Mouse (Mus musculus): ENCODE results near the gene Chrne. TPM values are rescaled to one million over a fixed set of nuclear protein-coding genes. Genes with fewer than 3 reads are reported as not detected.

Chrne gene
- total RNA-seq (2014; rRNA removed) (0.92 TPM in 1 of 2 replicates, not detected in the other), polyA plus RNA-seq (2015; fragmentation: Nextera tagmentation; extraction: Ambion mirVana) (0.58 and 1.0 TPM in 2 replicates)

DNA sequence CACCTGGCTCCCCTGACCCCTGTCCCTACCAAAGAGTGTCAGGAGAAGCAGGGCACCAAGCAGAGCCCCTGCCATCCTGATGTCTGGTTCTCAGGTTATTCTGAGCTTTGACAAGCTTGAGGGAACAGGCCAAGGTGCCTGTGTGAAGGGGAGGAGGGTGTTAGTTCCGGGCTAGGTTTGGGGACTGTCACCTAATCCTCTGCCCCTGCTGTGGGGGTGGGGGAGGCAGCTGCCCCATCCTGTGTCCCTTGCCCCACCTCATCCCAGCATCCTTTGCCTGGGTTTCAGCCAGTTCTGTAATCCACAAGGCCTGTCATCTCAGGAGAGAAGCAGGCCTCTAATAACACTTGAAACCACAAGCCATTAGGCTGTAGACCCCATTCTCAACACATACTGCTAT lies at the start of gene Chrne:
Gene Chrne, minus strand, starts transcription at position 116 of the 400 bp plus-strand sequence.
- Histone ChIP-seq H3K36me3 (ENCODE audit: insufficient read depth) (0 out of 2 replicates have a peak, but pooled peaks cover 4% of the 10 kb centered on the region), H3K4me3 (ENCODE audit: low read depth, low read length) (no peak within 1 kb of the TSS), H3K9ac (no peak within 1 kb of the TSS), H3K4me1 (ENCODE audit: insufficient read depth) (no peaks in the 10 kb centered on the region), H3K27ac (ENCODE audit: low read depth, low read length) (no peak within 1 kb of the TSS), H3K27me3 (ENCODE audit: insufficient read depth, low read length) (no peaks in the 10 kb centered on the region), H3K4me2 (ENCODE audit: low read depth) (no peak within 1 kb of the TSS), H3K9me3 (ENCODE audit: low read length) (no peaks in the 10 kb centered on the region)
- no peak for TF ChIP-seq CTCF (IDR thresholded peaks at IDR 0.05; ENCODE audit: low read depth)
- DNase-seq (no peak), ATAC-seq (no peak)
- WGBS, result 20% methylated on average over 1 of the region's 1 CpGs

DNA sequence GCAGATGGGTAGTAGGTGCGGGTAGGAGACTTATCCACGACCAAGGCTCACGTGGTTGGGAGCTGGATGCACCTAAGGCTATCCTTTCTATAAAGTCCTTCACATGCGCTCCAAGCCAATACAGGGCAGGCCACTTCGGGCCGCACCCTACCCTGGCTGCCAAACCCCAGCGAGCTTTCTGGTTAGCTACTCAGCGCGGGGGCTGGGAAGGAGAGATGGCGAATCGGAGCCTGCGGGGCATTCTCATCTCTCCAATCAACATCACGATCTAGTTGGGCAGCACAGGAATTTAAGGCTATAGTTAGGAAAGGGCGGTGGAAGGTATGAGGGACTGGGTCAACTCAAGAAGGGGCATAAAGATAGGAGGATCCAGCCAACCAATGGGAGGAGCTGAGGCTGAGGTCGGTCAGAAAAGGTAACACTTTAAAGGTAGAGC lies 49.3 kb upstream of the Chrne start:
- no peak for TF ChIP-seq CTCF (IDR thresholded peaks at IDR 0.05; ENCODE audit: low read depth)
- H3K9me3 ChIP-seq (ENCODE audit: low read length), result no peaks in the 10 kb centered on the region
- H3K9ac ChIP-seq, result peak overlapping the region; percentile 50
- peak overlapping the region; percentile 70 for H3K4me3 ChIP-seq (ENCODE audit: low read depth, low read length)
- WGBS, result under 1% methylated on average over 15 of the region's 15 CpGs
- H3K27me3 ChIP-seq (ENCODE audit: insufficient read depth, low read length), result no peaks in the 10 kb centered on the region
- DNase-seq (no peak), ATAC-seq (no peak)
- peak overlapping the region; percentile 78 for H3K27ac ChIP-seq (ENCODE audit: low read depth, low read length)
- peaks cover 9% of the 10 kb centered on the region; the same call in 1 of the 2 replicates for H3K4me1 ChIP-seq (ENCODE audit: insufficient read depth)
- H3K4me2 ChIP-seq (ENCODE audit: low read depth), result peak overlapping the region; percentile 90
- peaks cover 28% of the 10 kb centered on the region for H3K36me3 ChIP-seq (ENCODE audit: insufficient read depth)

DNA sequence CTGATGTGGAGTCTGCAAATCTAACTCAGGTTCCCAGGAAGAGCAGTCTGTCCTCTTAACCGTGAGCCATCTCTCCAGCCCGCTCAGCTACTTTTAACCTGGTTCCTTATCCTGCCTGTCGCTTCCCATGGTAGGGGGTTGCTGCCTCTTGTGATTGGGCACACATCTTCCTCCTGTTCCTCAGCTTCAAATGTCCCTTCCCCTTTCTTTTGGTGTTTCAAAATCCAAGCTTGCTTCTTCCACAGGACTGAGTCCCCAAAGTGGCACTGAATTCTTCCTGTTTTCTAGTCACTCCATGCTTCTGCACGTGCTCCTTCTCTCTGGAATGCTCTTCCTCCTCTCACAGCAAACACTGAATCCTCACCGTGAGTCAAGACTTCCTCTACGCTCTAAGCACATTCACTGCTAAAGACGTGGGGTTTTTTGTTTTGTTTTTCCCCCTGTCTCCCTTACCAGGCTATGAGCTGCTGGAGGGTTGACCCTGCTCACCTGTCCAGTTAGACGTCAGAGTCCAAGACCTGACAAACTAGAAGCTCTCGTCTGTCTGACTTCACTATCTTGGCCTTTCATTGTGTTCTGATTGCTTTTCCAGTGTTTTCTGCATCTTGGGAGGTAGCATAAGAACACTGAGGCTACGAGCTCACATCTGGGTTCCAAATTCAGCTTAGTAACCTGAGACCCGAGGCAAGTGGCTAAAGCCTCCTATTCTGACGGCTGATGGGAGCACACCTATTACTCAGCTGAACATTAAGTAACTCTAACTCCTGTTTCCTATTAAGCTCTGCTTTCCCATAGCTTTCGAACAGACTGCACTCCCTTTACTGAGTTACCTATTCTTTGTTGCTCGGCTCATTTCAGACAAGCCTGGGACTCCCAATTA lies 48.5 kb upstream of the Chrne start:
- H3K9ac ChIP-seq, result peak overlapping the region; percentile 50; the same call in 1 of the 2 replicates
- no peak for ATAC-seq
- peak overlapping the region; percentile 70 for H3K4me3 ChIP-seq (ENCODE audit: low read depth, low read length)
- peak overlapping the region; percentile 78; the same call in 1 of the 2 replicates for H3K27ac ChIP-seq (ENCODE audit: low read depth, low read length)
- H3K9me3 ChIP-seq (ENCODE audit: low read length), result no peaks in the 10 kb centered on the region
- peaks cover 36% of the 10 kb centered on the region for H3K36me3 ChIP-seq (ENCODE audit: insufficient read depth)
- no peak for DNase-seq
- no peak for TF ChIP-seq CTCF (IDR thresholded peaks at IDR 0.05; ENCODE audit: low read depth)
- no peaks in the 10 kb centered on the region for H3K27me3 ChIP-seq (ENCODE audit: insufficient read depth, low read length)
- H3K4me1 ChIP-seq (ENCODE audit: insufficient read depth), result peaks cover 9% of the 10 kb centered on the region; the same call in 1 of the 2 replicates
- peak overlapping the region; percentile 90 for H3K4me2 ChIP-seq (ENCODE audit: low read depth)
- WGBS, result 71% methylated on average over 14 of the region's 14 CpGs

DNA sequence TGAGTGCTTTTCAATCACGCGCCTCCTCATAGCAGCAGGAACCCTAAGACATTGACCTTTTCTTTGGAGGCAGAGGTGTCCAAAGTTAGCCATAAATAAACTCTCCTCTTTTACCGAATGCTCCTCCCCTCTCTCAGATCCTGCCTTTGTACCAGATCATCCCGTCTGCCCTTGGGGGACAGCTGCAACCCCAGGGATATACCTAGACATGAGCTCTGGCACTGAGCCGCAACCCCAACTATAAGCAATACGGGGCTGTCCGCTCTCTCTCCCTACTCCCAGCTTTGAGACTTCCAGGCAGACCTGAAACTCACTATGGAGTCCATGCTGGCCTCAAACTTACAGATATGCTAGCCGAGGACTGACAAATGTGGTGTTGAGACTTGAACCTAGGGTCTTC lies 47.7 kb upstream of the Chrne start:
- H3K9ac ChIP-seq, result no peak overlapping the region
- 97% methylated on average over 8 of the region's 8 CpGs for WGBS
- H3K27ac ChIP-seq (ENCODE audit: low read depth, low read length), result no peak overlapping the region
- H3K36me3 ChIP-seq (ENCODE audit: insufficient read depth), result peaks cover 39% of the 10 kb centered on the region
- no peak for TF ChIP-seq CTCF (IDR thresholded peaks at IDR 0.05; ENCODE audit: low read depth)
- H3K4me3 ChIP-seq (ENCODE audit: low read depth, low read length), result no peak overlapping the region
- ATAC-seq (no peak), DNase-seq (no peak)
- no peak overlapping the region for H3K4me2 ChIP-seq (ENCODE audit: low read depth)
- peaks cover 9% of the 10 kb centered on the region; the same call in 1 of the 2 replicates for H3K4me1 ChIP-seq (ENCODE audit: insufficient read depth)
- H3K27me3 ChIP-seq (ENCODE audit: insufficient read depth, low read length), result no peaks in the 10 kb centered on the region
- H3K9me3 ChIP-seq (ENCODE audit: low read length), result no peaks in the 10 kb centered on the region

DNA sequence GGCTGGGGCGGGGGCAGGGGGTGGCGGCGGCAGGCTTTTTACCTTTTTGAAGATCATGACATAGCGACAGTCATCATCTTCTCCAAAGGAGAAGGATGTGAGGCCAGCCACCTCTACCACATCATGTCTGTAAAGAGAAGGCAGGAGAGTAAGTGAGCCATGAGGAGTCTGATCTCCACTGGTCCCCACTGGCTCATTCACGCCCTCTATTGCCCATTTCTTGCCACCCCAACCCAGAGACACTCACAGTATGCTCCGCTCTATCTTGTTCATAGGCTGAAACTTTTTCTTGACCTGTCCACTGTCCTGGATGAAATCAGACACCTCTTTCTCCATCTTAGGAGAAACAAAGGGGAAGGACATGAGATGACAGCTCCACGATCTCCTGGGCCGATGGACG lies 45.7 kb upstream of the Chrne start:
- ATAC-seq (no peak), DNase-seq (no peak)
- no peak overlapping the region for H3K4me3 ChIP-seq (ENCODE audit: low read depth, low read length)
- H3K27me3 ChIP-seq (ENCODE audit: insufficient read depth, low read length), result no peaks in the 10 kb centered on the region
- 93% methylated on average over 9 of the region's 9 CpGs for WGBS
- no peak overlapping the region for H3K4me2 ChIP-seq (ENCODE audit: low read depth)
- H3K4me1 ChIP-seq (ENCODE audit: insufficient read depth), result no peaks in the 10 kb centered on the region
- no peak overlapping the region for H3K9ac ChIP-seq
- H3K36me3 ChIP-seq (ENCODE audit: insufficient read depth), result peaks cover 33% of the 10 kb centered on the region
- no peak overlapping the region for H3K27ac ChIP-seq (ENCODE audit: low read depth, low read length)
- H3K9me3 ChIP-seq (ENCODE audit: low read length), result no peaks in the 10 kb centered on the region
- TF ChIP-seq CTCF (IDR thresholded peaks at IDR 0.05; ENCODE audit: low read depth), result no peak

DNA sequence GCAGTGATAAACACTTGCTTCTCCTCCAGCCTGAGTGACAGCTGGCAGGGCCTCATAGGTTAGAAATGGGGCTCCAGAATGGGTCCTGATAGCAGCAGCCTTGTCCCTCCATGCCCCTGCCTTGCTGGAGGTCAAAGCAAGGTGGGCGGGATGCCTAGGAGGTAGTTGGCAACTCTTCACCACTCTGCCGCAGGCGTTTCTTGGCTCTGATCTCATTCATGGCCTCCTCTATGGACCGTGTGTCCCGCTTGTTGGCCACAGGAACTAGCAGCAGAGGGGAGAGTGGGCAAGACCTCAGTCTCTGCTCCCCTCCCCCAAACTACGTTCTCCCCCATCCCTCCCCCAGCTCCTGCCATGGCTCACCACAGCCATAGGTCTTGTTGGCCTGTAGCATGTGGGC lies 44.9 kb upstream of the Chrne start:
- no peak for ATAC-seq
- WGBS, result 93% methylated on average over 6 of the region's 6 CpGs
- Histone ChIP-seq H3K27ac (ENCODE audit: low read depth, low read length) (no peak overlapping the region), H3K4me3 (ENCODE audit: low read depth, low read length) (no peak overlapping the region), H3K36me3 (ENCODE audit: insufficient read depth) (peaks cover 33% of the 10 kb centered on the region), H3K27me3 (ENCODE audit: insufficient read depth, low read length) (no peaks in the 10 kb centered on the region), H3K9ac (no peak overlapping the region), H3K9me3 (ENCODE audit: low read length) (no peaks in the 10 kb centered on the region), H3K4me2 (ENCODE audit: low read depth) (no peak overlapping the region), H3K4me1 (ENCODE audit: insufficient read depth) (no peaks in the 10 kb centered on the region)
- TF ChIP-seq CTCF (IDR thresholded peaks at IDR 0.05; ENCODE audit: low read depth), result no peak
- no peak for DNase-seq

DNA sequence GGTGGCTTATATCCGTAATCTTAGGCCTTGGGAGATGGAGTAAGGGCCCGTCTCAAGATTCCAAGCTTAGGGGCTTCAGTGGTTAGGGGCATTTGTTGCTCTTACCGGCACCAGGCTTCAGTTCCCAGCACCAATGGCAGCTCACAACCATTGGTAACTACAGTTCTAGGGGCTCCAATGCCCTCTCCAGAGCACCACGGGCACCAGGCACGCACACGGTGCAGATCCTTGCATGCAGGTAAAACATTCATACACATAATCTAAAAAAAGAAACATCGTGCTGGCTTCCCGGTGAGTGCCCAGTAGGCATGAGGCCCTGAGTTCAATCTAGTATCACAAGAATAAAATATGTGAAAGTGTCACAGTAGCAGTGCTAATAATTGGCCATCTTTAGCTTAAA lies 44.1 kb upstream of the Chrne start:
- no peaks in the 10 kb centered on the region for H3K27me3 ChIP-seq (ENCODE audit: insufficient read depth, low read length)
- H3K27ac ChIP-seq (ENCODE audit: low read depth, low read length), result no peak overlapping the region
- DNase-seq (no peak), ATAC-seq (no peak)
- H3K9ac ChIP-seq, result no peak overlapping the region
- H3K36me3 ChIP-seq (ENCODE audit: insufficient read depth), result peaks cover 33% of the 10 kb centered on the region
- H3K9me3 ChIP-seq (ENCODE audit: low read length), result no peaks in the 10 kb centered on the region
- TF ChIP-seq CTCF (IDR thresholded peaks at IDR 0.05; ENCODE audit: low read depth), result no peak
- H3K4me1 ChIP-seq (ENCODE audit: insufficient read depth), result no peaks in the 10 kb centered on the region
- WGBS, result 88% methylated on average over 8 of the region's 8 CpGs
- no peak overlapping the region for H3K4me2 ChIP-seq (ENCODE audit: low read depth)
- no peak overlapping the region for H3K4me3 ChIP-seq (ENCODE audit: low read depth, low read length)

All from forebrain, postnatal 0 days (tissue).